Mouse (Mus musculus): Measurements from ENCODE around the gene Lck.
"Not testable (repeated sequence)": the region's sequence is repeated elsewhere in the genome, so short reads cannot be mapped to it uniquely, and the experiment has no call there.

Lck gene

DNA sequence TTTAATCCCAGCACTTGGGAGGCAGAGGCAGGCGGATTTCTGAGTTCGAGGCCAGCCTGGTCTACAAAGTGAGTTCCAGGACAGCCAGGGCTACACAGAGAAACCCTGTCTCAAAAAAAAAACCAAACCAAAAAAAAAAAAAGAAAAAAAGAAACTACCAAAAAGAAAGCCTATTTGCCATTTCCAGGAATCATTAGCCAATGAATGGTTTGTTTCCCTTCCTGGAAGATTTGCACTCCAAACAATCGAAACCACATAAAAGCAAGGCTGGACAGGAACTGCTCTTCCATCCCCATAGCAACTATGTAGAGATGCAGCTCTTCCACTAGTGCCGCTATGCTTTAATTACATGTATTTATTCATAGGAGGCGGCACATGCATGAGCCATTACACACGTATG, 18.9 kb downstream of the Lck start:
- DNase-seq = not testable (repeated sequence)

DNA sequence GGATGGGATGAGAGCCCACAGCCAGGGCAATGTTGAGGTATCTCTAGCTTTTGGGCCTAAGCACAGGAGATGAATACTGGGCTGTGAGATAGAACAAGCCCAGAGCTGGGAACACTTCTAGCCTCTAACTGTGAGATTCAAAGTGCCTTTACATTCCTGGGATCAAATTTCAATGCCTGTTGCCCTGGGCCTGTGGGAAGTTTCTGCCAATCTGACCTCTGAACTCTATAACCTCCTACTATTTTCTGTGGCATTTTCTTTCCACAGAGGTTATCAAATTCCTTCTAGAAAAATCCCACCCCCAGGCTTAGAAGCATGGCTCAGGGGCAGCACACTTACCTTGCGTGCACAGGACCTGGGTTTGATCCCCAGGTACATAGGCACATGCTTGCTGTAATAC, 23.1 kb downstream of the Lck start:
- no peak for DNase-seq

DNA sequence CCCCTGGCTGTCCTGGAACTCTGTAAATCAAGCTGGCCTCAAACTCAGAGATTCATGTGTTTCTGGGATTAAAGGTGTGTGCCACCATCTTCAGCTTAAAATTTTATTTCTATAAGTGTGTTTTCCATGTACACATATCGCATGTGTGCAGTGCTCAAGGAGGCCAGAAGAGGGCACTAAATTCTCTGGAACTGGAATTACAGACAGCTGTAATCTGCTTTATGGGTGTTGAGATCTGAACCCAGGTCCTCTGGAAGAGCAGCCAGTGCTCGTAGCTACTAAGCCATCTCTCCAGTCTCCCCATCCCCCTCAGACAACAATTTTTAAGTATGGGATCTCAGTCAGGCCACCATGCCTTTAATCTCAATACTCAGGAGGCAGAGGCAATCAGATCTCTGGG, 24.1 kb downstream of the Lck start:
- no peak for DNase-seq

DNA sequence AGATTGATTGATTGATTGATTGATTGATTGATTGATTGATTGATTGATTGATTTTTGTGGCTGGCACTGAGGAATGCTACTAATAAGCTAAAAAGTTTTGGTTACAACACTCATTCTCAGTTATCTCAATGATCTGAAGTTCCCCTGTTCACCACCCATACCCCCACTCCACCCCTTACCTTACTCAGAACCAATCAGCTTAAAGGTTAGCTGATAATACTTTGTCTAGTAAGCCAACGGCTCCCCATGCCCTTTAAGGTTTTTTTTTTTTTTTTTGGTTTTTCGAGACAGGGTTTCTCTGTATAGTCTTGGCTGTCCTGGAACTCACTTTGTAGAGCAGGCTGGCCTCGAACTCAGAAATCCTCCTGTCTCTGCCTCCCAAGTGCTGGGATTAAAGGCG, 25.8 kb downstream of the Lck start:
- DNase-seq = not testable (repeated sequence)

DNA sequence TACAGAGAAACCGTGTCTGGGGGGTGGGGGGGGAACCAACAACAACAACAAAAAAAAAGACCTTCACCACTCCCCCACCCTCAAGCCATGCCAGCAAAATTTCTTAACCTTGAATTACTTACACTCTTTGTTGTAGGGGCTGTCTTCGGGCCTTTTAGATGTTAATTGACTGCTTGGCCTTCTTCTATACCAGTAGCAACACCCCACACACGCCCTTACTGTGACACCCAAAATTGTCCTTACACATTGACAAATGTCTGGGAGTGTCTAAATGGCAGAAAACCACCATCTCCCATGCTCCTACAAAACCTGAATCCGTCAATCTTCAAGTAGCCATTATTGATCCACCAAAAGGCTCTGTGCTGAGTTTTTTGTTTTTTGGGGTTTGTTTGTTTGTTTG, 29.3 kb downstream of the Lck start:
- DNase-seq = no peak

DNA sequence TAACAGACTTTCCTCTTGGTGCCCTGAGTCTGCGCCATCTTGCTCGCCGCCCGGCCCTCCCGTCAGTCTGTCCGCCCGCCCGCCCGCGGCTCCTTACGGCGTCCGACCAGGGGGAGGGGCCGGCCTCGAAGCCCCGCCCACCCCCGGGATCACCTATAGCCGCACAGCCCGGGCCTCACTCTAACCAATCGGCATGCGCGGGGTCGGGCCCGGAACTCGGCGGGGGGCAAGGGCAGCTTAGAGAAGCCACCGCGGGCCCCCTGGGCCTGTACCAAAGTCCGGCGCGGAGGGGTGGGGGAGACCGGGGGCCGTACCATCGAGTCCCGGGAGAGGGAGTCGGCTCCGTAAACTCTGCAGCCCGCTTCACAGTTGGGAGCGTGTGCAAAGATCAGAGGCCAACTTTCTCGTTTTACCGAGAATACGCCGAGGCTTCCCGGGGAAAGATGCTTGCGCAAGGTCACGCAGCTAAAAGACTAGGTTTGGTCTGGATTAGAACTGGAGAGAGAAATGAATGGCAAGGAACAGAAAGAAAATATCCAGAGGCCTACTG, 30.8 kb downstream of the Lck start, which contains the start of gene Hdac1:
Gene Hdac1, minus strand, starts transcription at position 122 of the 550 bp plus-strand sequence.
- peak; percentile 96 for DNase-seq

DNA sequence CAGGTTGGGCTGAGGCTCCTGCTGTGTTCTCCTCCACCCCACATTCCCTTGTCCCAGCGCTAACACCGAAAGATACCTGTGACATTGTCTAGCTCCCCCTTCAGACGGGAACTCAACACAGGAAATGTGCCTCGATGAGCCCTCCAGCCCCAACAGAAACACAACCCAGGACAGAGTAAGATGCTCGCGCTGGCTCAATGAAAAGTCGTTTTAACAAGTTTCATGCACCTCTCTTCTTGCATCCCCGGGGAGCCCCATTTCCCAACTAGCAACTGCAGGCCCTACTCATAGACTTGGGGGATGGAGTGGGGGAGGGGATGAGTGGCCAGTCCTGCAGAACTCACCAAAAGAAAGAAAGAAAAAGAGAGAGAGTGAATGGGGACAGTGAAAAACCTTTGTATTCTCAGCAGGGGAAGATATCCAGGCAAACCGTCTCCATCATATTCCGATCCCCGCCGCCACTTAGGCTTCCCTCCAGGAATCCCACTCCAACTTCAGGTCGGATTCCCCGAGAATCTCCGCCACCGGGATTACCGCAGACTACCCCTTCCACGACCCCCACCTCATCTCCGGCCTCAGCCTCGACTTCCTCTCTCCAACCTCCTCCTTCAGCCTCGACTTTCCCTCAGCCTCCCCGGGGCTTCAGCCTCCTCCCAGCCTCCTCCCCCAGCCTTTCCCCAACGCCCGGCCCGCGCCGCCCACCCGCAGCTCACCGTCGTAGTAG, 31.4 kb downstream of the Lck start:
- DNase-seq = no peak

DNA sequence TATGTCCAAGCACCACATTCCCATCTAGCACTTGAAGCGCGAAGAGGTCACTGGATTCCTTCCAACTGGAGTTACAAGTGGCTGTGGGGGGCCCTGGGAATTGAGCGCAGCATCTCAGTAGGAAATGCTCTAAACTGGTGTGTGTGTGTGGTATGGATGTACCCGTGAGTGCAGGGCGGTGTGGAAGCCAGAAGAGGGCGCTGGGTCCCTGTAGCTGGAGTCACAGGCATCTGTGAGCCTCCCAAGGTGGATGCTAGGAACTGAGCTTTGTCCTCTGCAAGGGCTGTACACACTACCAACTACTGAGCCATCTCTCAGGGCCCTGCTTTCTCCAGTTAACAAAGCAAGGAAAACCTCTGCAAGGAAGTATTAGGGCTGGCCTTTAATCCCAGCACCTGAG, 33.4 kb downstream of the Lck start:
- no peak for DNase-seq

DNA sequence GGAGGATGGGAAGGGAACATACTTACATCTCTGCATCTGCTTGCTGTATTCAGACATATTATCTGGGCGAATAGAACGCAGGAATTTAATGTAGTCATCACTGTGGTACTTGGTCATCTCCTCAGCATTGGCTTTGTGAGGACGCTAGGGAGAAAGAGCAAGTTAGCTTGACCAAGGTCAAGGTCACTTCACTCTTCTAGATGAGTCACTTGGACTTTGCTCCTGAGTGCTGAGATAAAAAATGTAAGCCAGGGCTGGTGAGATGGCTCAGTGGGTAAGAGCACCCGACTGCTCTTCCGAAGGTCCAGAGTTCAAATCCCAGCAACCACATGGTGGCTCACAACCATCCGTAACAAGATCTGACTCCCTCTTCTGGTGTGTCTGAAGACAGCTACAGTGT, 44.5 kb downstream of the Lck start:
- not testable (repeated sequence) for DNase-seq

DNA sequence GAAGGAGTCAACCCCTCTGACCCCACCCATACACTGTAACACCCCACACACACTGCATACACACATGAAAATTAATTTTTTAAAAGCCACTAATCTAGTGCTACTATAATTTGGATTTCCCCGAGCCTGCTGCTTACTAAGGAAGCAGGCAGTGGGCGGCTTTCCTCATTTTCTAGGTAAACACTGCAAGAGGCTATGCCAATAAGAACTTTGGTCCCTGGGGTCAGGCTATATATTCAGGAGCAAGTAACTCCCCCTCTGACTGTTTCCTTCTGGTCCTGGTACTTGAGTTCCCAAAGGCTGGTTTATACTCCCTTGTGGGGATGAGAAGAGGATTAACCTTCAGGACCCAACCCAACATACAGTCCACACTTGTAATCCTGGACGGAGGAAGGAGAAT, 47.6 kb downstream of the Lck start:
- DNase-seq = no peak

DNA sequence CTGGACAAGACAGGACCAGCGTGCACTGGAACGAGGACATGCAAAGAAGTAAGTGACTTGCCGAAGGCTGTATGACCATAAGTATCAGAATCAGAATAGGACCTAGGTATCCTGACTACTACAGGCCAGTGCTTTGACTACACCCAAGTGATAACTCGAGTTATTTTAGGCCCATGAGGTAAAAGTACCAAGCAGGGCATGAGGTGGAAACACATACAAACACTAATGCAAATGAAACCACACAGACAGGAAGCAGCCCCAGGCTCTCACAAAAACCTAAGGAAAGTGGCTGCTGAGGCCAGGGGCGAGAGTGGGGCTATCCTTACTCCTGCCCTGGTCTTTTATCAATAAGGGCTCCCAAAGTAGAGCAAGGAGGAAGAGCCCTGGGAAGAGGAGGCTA, 48.1 kb downstream of the Lck start:
- no peak for DNase-seq

DNA sequence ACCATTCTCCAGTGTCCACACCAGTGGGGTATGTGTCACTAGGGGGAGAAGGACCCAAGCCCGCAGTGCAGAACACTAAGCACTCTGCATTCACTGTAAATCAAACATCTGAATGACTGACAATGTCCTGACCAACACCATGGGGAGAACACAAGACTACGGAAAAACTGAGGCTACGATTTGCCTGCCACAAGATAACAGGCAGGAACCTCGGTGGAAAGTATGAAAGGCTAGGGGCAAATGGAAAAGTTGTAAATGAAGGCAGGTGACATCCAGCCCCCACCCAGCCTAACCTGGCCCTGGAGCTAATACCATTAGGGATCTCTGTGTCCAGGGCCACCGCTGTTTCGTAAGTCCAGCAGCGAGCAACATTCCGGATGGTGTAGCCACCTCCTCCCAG, 54.9 kb downstream of the Lck start:
- DNase-seq = no peak

DNA sequence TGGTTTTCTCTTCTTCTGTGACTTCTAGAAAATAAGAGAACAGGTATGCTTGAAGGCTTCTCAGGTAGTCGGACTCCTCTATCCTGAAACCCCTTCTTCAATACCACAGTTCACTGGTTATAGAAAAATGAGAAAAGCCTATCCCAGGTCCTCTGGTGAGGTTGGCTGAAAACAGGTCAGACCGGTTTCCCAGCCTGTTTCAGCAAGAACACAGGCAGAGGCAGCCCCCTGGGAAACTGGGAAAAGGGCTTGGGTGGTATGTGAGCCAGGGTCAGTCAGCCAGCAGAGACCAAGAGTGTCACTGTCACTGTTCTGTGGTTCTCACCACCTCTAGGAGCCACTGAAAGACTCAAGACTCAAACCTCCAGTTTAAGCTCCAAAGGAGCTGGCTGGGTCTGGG, 56.5 kb downstream of the Lck start:
- DNase-seq = no peak

DNA sequence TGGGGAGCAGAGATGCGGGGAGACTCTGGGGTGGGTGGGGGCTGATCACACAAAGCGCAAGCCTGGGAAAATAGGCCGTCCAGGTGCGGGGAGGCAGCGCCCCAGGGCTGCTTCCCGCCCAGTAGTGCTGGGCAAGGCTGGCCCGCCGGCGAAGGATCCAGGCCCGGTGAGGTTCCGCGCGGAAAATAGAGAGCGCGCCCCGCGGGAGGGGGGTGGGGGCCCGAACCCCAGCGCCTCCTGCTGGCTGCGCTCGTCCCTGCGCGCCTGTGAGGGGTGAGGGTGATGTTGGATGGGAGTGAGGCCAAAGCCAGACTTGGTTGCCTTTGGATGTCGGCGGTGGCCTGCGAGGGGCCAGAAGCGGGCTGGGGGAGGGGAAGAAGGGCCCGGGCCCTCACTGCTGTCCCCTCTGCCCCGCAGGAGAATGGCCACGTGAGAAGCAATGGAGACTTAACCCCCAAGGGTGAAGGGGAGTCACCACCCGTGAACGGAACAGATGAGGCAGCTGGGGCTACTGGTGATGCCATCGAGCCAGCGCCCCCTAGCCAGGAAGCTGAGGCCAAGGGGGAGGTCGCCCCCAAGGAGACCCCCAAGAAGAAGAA, 59.0 kb downstream of the Lck start:
- peak; percentile 61 for DNase-seq

DNA sequence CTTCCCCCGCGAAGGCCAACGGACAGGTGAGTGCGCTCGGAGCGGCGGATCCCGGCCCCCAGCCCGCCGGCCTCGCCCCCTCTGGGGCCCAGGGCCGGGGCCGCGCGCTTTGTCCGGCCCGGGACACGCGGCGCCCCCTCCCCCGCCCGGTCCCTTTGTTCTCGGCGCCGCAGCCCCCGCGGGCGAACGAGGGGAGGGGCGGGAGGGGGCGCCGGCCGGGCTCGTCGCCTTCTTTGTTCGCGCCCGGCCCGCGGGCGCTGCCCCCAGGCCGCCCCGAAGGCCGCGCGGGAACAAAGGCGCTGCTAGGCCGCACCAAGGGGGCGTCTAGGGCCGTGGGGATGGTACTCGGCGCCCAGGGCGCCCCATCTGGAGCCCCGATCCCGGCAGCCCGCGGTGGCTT, 59.5 kb downstream of the Lck start:
- DNase-seq = no peak

DNA sequence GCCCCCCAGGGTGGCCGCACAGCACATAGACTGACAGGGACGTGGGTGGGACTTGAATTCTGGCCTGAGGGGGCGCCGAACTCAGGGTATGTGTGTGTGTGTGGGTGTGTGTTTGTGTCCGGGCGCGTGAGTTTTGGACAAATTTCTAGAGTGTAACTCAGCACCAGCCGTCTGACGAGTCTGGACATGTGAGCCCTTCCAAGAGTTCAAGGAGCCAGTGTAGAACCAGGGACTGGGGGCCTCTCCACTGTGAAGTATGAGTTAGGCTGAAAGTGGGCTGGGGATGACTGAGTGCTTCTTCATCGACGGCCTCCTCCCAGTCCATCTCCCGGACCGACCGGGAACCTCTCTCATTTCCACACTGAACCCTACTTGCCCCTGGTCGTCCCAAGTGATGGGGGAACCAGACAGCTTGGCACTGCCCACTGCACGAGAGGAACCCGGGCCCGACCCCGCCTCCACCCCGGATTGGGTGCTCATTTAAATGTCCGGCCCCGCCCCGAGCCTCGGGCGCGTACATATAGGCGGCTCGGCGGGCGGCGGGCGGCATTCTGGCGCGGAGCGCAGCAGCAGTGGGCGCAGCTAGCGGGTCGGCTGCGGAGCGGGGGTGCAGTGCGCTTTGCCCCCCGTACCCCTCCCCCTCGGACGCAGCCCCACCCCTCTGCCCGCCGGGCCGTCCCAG, 60.2 kb downstream of the Lck start, which contains the start of gene Marcksl1:
Gene Marcksl1, plus strand, starts transcription at position 496 of the 682 bp plus-strand sequence.
- peak; percentile 82 for DNase-seq

DNA sequence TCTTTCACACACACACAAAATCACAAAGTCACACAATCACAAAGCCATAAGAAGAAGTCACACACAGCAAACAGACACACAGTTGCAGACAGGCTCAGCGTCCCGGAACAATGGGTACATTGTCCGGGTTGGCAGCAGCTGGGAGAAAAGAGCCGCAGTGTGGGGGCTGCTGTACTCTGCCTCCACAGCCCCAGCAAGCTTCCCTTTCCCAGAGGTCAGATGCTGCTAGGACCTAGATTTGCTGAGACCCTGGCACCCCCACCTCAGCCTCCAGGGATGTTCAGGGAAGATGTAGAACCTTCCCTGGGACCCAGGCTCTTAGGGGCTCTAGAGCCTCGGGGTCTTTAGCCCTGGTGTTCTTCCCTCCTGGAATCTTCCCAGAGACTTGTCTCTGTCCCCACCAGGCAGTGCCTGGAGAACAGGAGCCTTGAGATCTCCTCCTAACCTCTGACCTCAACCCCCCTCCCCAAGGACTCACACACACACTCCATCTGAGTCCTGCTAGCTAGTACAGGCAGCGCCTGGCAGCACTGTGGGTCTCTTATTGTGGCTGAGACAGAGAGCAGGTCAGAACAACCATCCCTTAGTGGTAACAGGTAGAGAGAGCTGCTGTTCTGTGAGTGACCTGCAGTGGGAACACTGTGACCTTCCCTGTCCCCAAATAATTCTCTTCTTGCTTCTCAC, 61.9 kb downstream of the Lck start:
- DNase-seq = no peak

DNA sequence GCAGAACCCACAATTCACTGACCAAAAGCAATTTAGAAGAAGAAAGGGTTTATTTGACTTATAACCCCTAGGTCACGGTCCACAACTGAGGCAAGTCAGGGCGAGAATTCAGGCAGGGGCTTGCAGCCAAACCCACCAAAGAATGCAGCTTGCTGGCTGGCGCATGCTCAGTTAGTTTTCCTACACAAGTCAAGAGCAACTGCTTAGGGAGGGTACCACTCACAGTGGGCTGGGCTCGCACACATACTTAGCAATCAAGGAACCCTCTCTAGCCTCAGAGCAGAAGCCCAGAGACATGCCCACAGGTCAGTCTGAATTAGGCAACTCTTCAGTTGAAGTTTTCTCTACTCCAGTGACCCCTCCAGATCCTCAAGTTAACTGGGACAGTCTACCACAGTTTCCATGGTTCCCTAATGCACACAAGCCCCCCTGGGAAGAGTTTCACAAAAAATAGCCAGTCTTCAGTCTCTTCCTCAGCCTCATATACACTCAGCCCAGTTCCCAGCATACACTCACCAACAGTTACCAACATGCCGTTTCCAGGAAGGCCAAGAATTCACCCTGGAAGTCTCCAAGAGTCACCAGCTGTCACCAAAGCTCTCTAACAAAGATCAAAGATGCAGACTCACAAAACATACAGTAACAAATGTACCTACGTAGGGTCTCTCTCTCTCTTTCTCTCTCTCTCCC, 62.6 kb downstream of the Lck start:
- no peak for DNase-seq

DNA sequence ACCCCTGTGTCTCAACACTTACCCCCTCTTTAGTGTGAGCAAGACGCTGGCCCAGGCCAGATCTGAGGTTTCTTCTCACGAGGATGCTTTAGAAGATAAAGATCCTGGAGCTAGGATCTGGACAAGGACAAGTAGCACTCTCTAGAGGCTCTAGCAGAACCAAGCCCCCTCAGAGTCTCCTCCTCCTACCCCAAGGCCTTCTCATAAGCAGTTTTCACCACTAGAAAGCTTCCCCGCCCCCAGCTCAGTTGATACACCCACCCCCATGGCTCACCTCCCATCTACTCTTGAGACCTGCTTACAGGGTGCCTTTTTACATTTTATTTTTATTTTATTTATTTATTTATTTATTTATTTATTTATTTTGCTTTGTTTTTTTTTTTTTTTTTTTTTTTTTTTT, 63.8 kb downstream of the Lck start:
- no peak for DNase-seq

DNA sequence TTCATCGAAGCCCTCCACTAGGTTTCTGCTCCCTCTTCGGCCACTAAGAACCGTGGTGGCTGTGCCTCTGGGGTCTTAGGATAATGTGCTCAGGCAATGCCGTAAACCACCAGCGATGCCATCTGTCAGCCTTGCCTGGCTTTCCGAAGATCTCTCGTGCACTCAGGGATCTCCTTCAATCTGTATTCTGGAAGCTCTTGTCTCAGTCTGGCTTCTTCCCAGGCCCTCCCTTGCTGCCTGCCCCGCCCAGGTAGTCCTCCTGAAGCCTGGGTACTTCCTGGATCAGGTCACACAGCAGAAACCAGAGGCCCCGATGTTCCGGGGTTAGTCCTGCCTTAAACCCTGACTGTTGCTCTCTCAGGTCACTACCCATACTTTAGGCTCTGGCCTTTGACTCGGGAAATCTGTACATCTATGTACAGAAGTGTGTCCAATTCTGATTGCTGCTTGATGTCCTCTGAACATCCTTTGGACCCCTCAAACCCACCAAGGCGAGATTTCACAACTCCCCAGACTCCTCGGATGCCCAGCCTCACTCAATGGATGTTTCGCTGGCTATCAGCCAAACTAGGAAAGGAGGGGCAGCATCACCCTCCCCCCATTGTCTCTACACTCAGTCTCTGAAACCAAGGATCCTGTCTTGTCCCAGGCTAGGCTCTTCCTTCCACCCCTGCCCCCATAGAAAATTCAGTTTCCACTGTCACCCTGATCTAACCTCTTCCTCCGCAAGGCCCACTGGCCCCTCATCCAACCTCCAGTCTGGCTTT, 64.4 kb downstream of the Lck start:
- no peak for DNase-seq

DNA sequence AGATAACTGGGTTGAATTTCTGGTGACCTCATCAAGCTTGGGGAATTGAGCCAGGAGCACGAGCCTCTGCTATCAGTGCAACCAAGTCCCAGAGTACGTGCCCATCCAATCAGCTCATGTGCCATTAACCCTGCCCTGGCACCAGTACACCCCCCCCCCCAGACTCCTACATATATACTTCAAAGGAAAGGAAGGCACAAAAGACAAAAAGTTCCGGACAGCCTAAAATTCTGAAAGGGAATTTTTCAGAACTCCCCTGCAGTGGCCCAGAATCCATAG, 65.3 kb downstream of the Lck start:
- no peak for DNase-seq

Data from right cerebral cortex, postnatal 25 days (tissue).